Mouse (Mus musculus) intestine, embryonic 16.5 days (tissue): ENCODE results near the gene Pde4d. TPM values are rescaled to one million over a fixed set of nuclear protein-coding genes. Genes with fewer than 3 reads are reported as not detected.

Source experiments
- ATAC-seq: fragments of 200-750 bp; cut with Nextera tagmentation; 2 replicates; pipeline ENCODE4 v1.8.0; 2017; ENCODE audit warnings: moderate TSS enrichment, moderate library complexity
- H3K27ac ChIP-seq: fragments of 300-500 bp; sonication (generic); 2 replicates; pipeline ENCODE4 v1.5.1; 2014; ENCODE audit warnings: mild to moderate bottlenecking, low read length
- H3K27me3 ChIP-seq: fragments of 300-500 bp; sonication (generic); replicated peaks from 2 replicates; pipeline ENCODE4 v1.6.1; 2014; ENCODE audit warnings: low read length, control low read depth, mixed read lengths; ENCODE audit not compliant: control insufficient read depth, insufficient read depth
- H3K36me3 ChIP-seq: fragments of 300-500 bp; sonication (generic); 2 replicates; pipeline ENCODE4 v1.6.1; 2014; ENCODE audit warnings: low read length, control low read depth; ENCODE audit not compliant: control insufficient read depth, insufficient read depth
- H3K4me1 ChIP-seq: fragments of 300-500 bp; sonication (generic); 2 replicates; pipeline ENCODE4 v1.6.1; 2014; ENCODE audit warnings: low read length, control low read depth, mixed read lengths; ENCODE audit not compliant: control insufficient read depth, insufficient read depth
- H3K4me2 ChIP-seq: fragments of 300-500 bp; sonication (generic); 2 replicates; pipeline ENCODE4 v1.6.1; 2014; ENCODE audit warnings: low read depth, low read length, control low read depth
- H3K4me3 ChIP-seq: fragments of 300-500 bp; sonication (generic); 2 replicates; pipeline ENCODE4 v1.5.1; 2014; ENCODE audit warnings: mild to moderate bottlenecking, low read length
- H3K9ac ChIP-seq: fragments of 300-500 bp; sonication (generic); 2 replicates; pipeline ENCODE4 v1.6.1; 2014; ENCODE audit warnings: low read depth, low read length
- H3K9me3 ChIP-seq: fragments of 300-500 bp; sonication (generic); 2 replicates; pipeline ENCODE4 v1.6.1; 2016; ENCODE audit warnings: low read length, control low read depth; ENCODE audit not compliant: control insufficient read depth
- WGBS: fragments of 180-500 bp; shearing (Covaris S2); extraction: QIAGEN DNeasy Blood & Tissue Kit; methylation state at CpG from one replicate; pipeline ENCODE4 v1.1.7; 2014; 5-methylcytosine and 5-hydroxymethylcytosine counted together
- polyA plus RNA-seq: library from polyadenylated mRNA; unstranded; fragments of >200 nt; fragmentation: Nextera tagmentation; extraction: Ambion mirVana; gene quantifications from 2 replicates; pipeline ENCODE4 v1.2.1, GENCODE M21; 2015

Pde4d gene
- polyA plus RNA-seq, 1 experiment from 2014 or later, result 25.3 TPM

GRCm38 (mm10) chr13:108757477-108757876 lies 307.7 kb downstream of the Pde4d start:
- Histone ChIP-seq H3K4me3 (no peak overlapping the region), H3K27me3 (no peaks in the 10 kb centered on the region), H3K9ac (no peak overlapping the region), H3K27ac (no peak overlapping the region), H3K9me3 (no peaks in the 10 kb centered on the region), H3K4me2 (no peak overlapping the region), H3K36me3 (no peaks in the 10 kb centered on the region), H3K4me1 (no peaks in the 10 kb centered on the region)
- no peak for ATAC-seq
- 80% methylated on average over 7 of the region's 7 CpGs for WGBS

- no peak overlapping the region for H3K4me2 ChIP-seq
- H3K27ac ChIP-seq, result no peak overlapping the region
- no peak overlapping the region for H3K4me3 ChIP-seq
- no peak overlapping the region for H3K9ac ChIP-seq
- H3K27me3 ChIP-seq, result no peaks in the 10 kb centered on the region
- no peaks in the 10 kb centered on the region for H3K4me1 ChIP-seq
- no peaks in the 10 kb centered on the region for H3K36me3 ChIP-seq
- ATAC-seq, result no peak
- 83% methylated on average over 4 of the region's 4 CpGs for WGBS
- H3K9me3 ChIP-seq, result no peaks in the 10 kb centered on the region
Observed at GRCm38 (mm10) chr13:108758331-108758730, 308.6 kb downstream of the Pde4d start.

- Histone ChIP-seq H3K27me3 (no peaks in the 10 kb centered on the region), H3K4me3 (no peak overlapping the region), H3K36me3 (no peaks in the 10 kb centered on the region), H3K4me2 (no peak overlapping the region), H3K9ac (no peak overlapping the region), H3K27ac (no peak overlapping the region), H3K9me3 (no peaks in the 10 kb centered on the region), H3K4me1 (no peaks in the 10 kb centered on the region)
- 80% methylated on average over 4 of the region's 4 CpGs for WGBS
- no peak for ATAC-seq
Observed at GRCm38 (mm10) chr13:108759140-108759539, 309.4 kb downstream of the Pde4d start.

- Histone ChIP-seq H3K9me3 (no peaks in the 10 kb centered on the region), H3K27ac (no peak overlapping the region), H3K36me3 (no peaks in the 10 kb centered on the region), H3K4me2 (no peak overlapping the region), H3K9ac (no peak overlapping the region), H3K4me3 (no peak overlapping the region), H3K4me1 (no peaks in the 10 kb centered on the region), H3K27me3 (no peaks in the 10 kb centered on the region)
- WGBS, result 83% methylated on average over 3 of the region's 3 CpGs
- ATAC-seq, result no peak
Observed at GRCm38 (mm10) chr13:108763295-108763694, 313.5 kb downstream of the Pde4d start.

GRCm38 (mm10) chr13:108766020-108766727 lies 316.4 kb downstream of the Pde4d start:
- Histone ChIP-seq H3K36me3 (no peaks in the 10 kb centered on the region), H3K27ac (no peak overlapping the region), H3K27me3 (no peaks in the 10 kb centered on the region), H3K4me2 (no peak overlapping the region), H3K4me1 (no peaks in the 10 kb centered on the region), H3K9ac (no peak overlapping the region), H3K9me3 (no peaks in the 10 kb centered on the region), H3K4me3 (no peak overlapping the region)
- WGBS, result 76% methylated on average over 11 of the region's 11 CpGs
- ATAC-seq, result no peak

- no peak overlapping the region for H3K27ac ChIP-seq
- 51% methylated on average over 3 of the region's 3 CpGs for WGBS
- no peak for ATAC-seq
Observed at GRCm38 (mm10) chr13:108769465-108770056, 319.8 kb downstream of the Pde4d start.

GRCm38 (mm10) chr13:108772386-108772785 lies 322.6 kb downstream of the Pde4d start:
- H3K4me3 ChIP-seq, result no peak overlapping the region
- no peaks in the 10 kb centered on the region for H3K9me3 ChIP-seq
- ATAC-seq, result no peak
- no peak overlapping the region for H3K9ac ChIP-seq
- H3K4me1 ChIP-seq, result no peaks in the 10 kb centered on the region
- no peaks in the 10 kb centered on the region for H3K36me3 ChIP-seq
- WGBS, result 74% methylated on average over 3 of the region's 3 CpGs
- H3K27me3 ChIP-seq, result no peaks in the 10 kb centered on the region
- H3K4me2 ChIP-seq, result no peak overlapping the region
- no peak overlapping the region for H3K27ac ChIP-seq

More at GRCm38 (mm10) chr13:108769465-108770056, 319.8 kb downstream of the Pde4d start:
- Histone ChIP-seq H3K4me3 (no peak overlapping the region), H3K4me2 (no peak overlapping the region), H3K9me3 (no peaks in the 10 kb centered on the region), H3K36me3 (no peaks in the 10 kb centered on the region), H3K4me1 (no peaks in the 10 kb centered on the region), H3K9ac (no peak overlapping the region), H3K27me3 (no peaks in the 10 kb centered on the region)

GRCm38 (mm10) chr13:108774981-108775380 lies 325.2 kb downstream of the Pde4d start:
- H3K4me1 ChIP-seq, result no peaks in the 10 kb centered on the region
- H3K9ac ChIP-seq, result no peak overlapping the region
- H3K4me2 ChIP-seq, result no peak overlapping the region
- H3K36me3 ChIP-seq, result no peaks in the 10 kb centered on the region
- ATAC-seq, result no peak
- H3K9me3 ChIP-seq, result no peaks in the 10 kb centered on the region
- no peak overlapping the region for H3K27ac ChIP-seq
- H3K4me3 ChIP-seq, result no peak overlapping the region
- no peaks in the 10 kb centered on the region for H3K27me3 ChIP-seq
- 74% methylated on average over 1 of the region's 1 CpGs for WGBS

GRCm38 (mm10) chr13:108775882-108776281 lies 326.1 kb downstream of the Pde4d start:
- no peak overlapping the region for H3K9ac ChIP-seq
- H3K27ac ChIP-seq, result no peak overlapping the region
- no peaks in the 10 kb centered on the region for H3K9me3 ChIP-seq
- H3K36me3 ChIP-seq, result no peaks in the 10 kb centered on the region
- H3K4me1 ChIP-seq, result no peaks in the 10 kb centered on the region
- no peak overlapping the region for H3K4me3 ChIP-seq
- no peak overlapping the region for H3K4me2 ChIP-seq
- H3K27me3 ChIP-seq, result no peaks in the 10 kb centered on the region
- 64% methylated on average over 7 of the region's 7 CpGs for WGBS
- no peak for ATAC-seq
